Mouse (Mus musculus) gonadal fat pad, adult 2 months (tissue): ENCODE measurements around the gene Adamtsl5. TPM values are rescaled to one million over a fixed set of nuclear protein-coding genes. Genes with fewer than 3 reads are reported as not detected.

Source experiments
- DNase-seq: peaks from one replicate; pipeline ENCODE4 v3.0.0-alpha.2; 2012; ENCODE audit warnings: low read depth
- polyA plus RNA-seq: library from polyadenylated mRNA; depleted of rRNA; stranded (reverse); fragments of >200 nt; gene quantifications from 2 replicates; pipeline ENCODE4 v1.2.3, GENCODE M21; 2012

Gene Adamtsl5
- polyA plus RNA-seq, 1 experiment: 18.2 TPM

GRCm38 (mm10) chr10:80321014-80321669, 27.1 kb downstream of the Adamtsl5 start:
- DNase-seq: no peak

- no peak for DNase-seq
Observed at GRCm38 (mm10) chr10:80320340-80320760, 27.9 kb downstream of the Adamtsl5 start, which contains the start of gene 2310011J03Rik. Gene 2310011J03Rik (minus strand): TSS chr10:80320537.

- DNase-seq: no peak
Observed at GRCm38 (mm10) chr10:80317011-80317410, 31.2 kb downstream of the Adamtsl5 start.

- no peak for DNase-seq
Observed at GRCm38 (mm10) chr10:80316359-80316781, 31.8 kb downstream of the Adamtsl5 start.

- DNase-seq: no peak
Observed at GRCm38 (mm10) chr10:80315315-80315714, 32.9 kb downstream of the Adamtsl5 start.

GRCm38 (mm10) chr10:80314494-80315001, 33.7 kb downstream of the Adamtsl5 start:
- no peak for DNase-seq

GRCm38 (mm10) chr10:80313627-80314201, 34.5 kb downstream of the Adamtsl5 start:
- no peak for DNase-seq

- DNase-seq: no peak
Observed at GRCm38 (mm10) chr10:80312586-80313504, 35.4 kb downstream of the Adamtsl5 start.

GRCm38 (mm10) chr10:80311560-80311959, 36.7 kb downstream of the Adamtsl5 start:
- DNase-seq: no peak

GRCm38 (mm10) chr10:80304862-80305261, 43.4 kb downstream of the Adamtsl5 start:
- no peak for DNase-seq

- DNase-seq: no peak
Observed at GRCm38 (mm10) chr10:80304458-80304857, 43.8 kb downstream of the Adamtsl5 start.

- no peak for DNase-seq
Observed at GRCm38 (mm10) chr10:80302471-80302881, 45.7 kb downstream of the Adamtsl5 start.

GRCm38 (mm10) chr10:80302082-80302355, 46.2 kb downstream of the Adamtsl5 start:
- DNase-seq: no peak

GRCm38 (mm10) chr10:80301256-80302081, 46.7 kb downstream of the Adamtsl5 start:
- no peak for DNase-seq

GRCm38 (mm10) chr10:80300672-80301181, 47.5 kb downstream of the Adamtsl5 start:
- DNase-seq: no peak

- no peak for DNase-seq
Observed at GRCm38 (mm10) chr10:80299824-80300223, 48.4 kb downstream of the Adamtsl5 start.

- DNase-seq: no peak
Observed at GRCm38 (mm10) chr10:80299301-80299700, 48.9 kb downstream of the Adamtsl5 start.

GRCm38 (mm10) chr10:80298571-80299281, 49.5 kb downstream of the Adamtsl5 start:
- DNase-seq: no peak

GRCm38 (mm10) chr10:80297526-80298133, 50.6 kb downstream of the Adamtsl5 start:
- no peak for DNase-seq

GRCm38 (mm10) chr10:80296824-80297223, 51.4 kb downstream of the Adamtsl5 start:
- DNase-seq: no peak
